Mouse (Mus musculus): ENCODE data around the gene Cln6. TPM values are rescaled to one million over a fixed set of nuclear protein-coding genes. Genes with fewer than 3 reads are reported as not detected.

Gene Cln6
- polyA plus RNA-seq, 1 experiment = 25.9 TPM

GRCm38 (mm10) chr9:62835705-62836446 lies 2.7 kb upstream of the Cln6 start:
- Histone ChIP-seq H3K79me2 (ENCODE audit: control insufficient read depth, insufficient read depth) (no peaks in the 10 kb centered on the region), H3K36me3 (ENCODE audit: control insufficient read depth, insufficient read depth) (no peaks in the 10 kb centered on the region), H3ac (ENCODE audit: control insufficient read depth, insufficient read length) (no peak overlapping the region), H3K4me3 (no peak overlapping the region), H3K27me3 (ENCODE audit: control insufficient read depth, insufficient read depth, insufficient read length) (no peaks in the 10 kb centered on the region), H3K4me2 (ENCODE audit: low read depth) (no peak overlapping the region)
- TF ChIP-seq MYOD1 (IDR thresholded peaks at IDR 0.05; ENCODE audit: control insufficient read depth in 1 of 3, insufficient read length in 2 of 3, low read depth in 2 of 3) (no peak), E2F4 (IDR thresholded peaks at IDR 0.05; ENCODE audit: insufficient read depth) (no peak), REST (IDR thresholded peaks at IDR 0.05; ENCODE audit: insufficient read depth, insufficient read length) (no peak), TCF12 (IDR thresholded peaks at IDR 0.05; ENCODE audit: insufficient read depth, poor library complexity, severe bottlenecking) (no peak), MAX (IDR thresholded peaks at IDR 0.05; ENCODE audit: low read depth) (no peak), USF1 (IDR thresholded peaks at IDR 0.05; ENCODE audit: low read depth) (no peak), MYOG (IDR thresholded peaks at IDR 0.05; ENCODE audit: control insufficient read depth in 1 of 3, insufficient read depth in 1 of 3, insufficient read length in 2 of 3, low read depth in 2 of 3) (no peak), CEBPB (IDR thresholded peaks at IDR 0.05; ENCODE audit: insufficient read depth, poor library complexity, severe bottlenecking) (no peak), SRF (IDR thresholded peaks at IDR 0.05; ENCODE audit: control insufficient read depth, insufficient read length, low read depth) (no peak), POLR2A (IDR thresholded peaks at IDR 0.05; ENCODE audit: insufficient read length, low read depth) (no peak), TCF3 (IDR thresholded peaks at IDR 0.05; ENCODE audit: insufficient read length, low read depth) (no peak), POLR2AphosphoS2 (IDR thresholded peaks at IDR 0.05; ENCODE audit: insufficient read length, low read depth) (no peak)

DNA sequence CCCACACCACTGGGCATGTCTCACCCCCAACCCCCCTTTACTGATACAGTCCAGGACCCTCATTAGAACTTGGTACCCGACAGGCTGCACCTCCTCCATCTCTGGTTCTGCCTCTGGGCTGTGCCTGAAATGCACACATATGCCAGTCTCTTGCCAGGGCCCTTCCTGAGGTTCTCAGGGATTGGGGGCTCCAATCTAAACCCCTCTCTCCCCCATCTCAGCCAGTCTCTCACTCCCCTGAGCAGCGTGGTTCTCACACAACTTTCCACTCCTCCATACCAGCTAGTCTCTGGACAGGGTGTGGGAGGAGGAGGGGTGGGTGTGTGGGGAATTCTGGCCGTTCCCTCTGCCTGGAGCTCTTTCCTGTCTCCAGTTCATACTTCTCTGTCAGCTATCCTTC lies 974 bp upstream of the Cln6 start:
- TF ChIP-seq REST (IDR thresholded peaks at IDR 0.05; ENCODE audit: insufficient read depth, insufficient read length) (no peak), POLR2A (IDR thresholded peaks at IDR 0.05; ENCODE audit: insufficient read length, low read depth) (no peak), MYOG (IDR thresholded peaks at IDR 0.05; ENCODE audit: control insufficient read depth in 1 of 3, insufficient read depth in 1 of 3, insufficient read length in 2 of 3, low read depth in 2 of 3) (no peak), MAX (IDR thresholded peaks at IDR 0.05; ENCODE audit: low read depth) (no peak), E2F4 (IDR thresholded peaks at IDR 0.05; ENCODE audit: insufficient read depth) (no peak), TCF12 (IDR thresholded peaks at IDR 0.05; ENCODE audit: insufficient read depth, poor library complexity, severe bottlenecking) (no peak), MYOD1 (IDR thresholded peaks at IDR 0.05; ENCODE audit: control insufficient read depth in 1 of 3, insufficient read length in 2 of 3, low read depth in 2 of 3) (no peak), SRF (IDR thresholded peaks at IDR 0.05; ENCODE audit: control insufficient read depth, insufficient read length, low read depth) (no peak), CEBPB (IDR thresholded peaks at IDR 0.05; ENCODE audit: insufficient read depth, poor library complexity, severe bottlenecking) (no peak)
- Histone ChIP-seq H3K27me3 (ENCODE audit: control insufficient read depth, insufficient read depth, insufficient read length) (no peaks in the 10 kb centered on the region), H3K36me3 (ENCODE audit: control insufficient read depth, insufficient read depth) (no peaks in the 10 kb centered on the region), H3K4me3 (peak overlapping the region; percentile 35), H3K79me2 (ENCODE audit: control insufficient read depth, insufficient read depth) (no peaks in the 10 kb centered on the region), H3K4me2 (ENCODE audit: low read depth) (peak overlapping the region; percentile 73), H3ac (ENCODE audit: control insufficient read depth, insufficient read length) (no peak overlapping the region)

GRCm38 (mm10) chr9:62838146-62838505 lies 459 bp upstream of the Cln6 start:
- no peaks in the 10 kb centered on the region for H3K27me3 ChIP-seq (ENCODE audit: control insufficient read depth, insufficient read depth, insufficient read length)
- peak overlapping the region; percentile 76 for H3ac ChIP-seq (ENCODE audit: control insufficient read depth, insufficient read length)
- TF ChIP-seq MYOD1 (IDR thresholded peaks at IDR 0.05; ENCODE audit: control insufficient read depth in 1 of 3, insufficient read length in 2 of 3, low read depth in 2 of 3) (no peak), USF1 (IDR thresholded peaks at IDR 0.05; ENCODE audit: low read depth) (no peak), POLR2AphosphoS2 (IDR thresholded peaks at IDR 0.05; ENCODE audit: insufficient read length, low read depth) (no peak), POLR2A (IDR thresholded peaks at IDR 0.05; ENCODE audit: insufficient read length, low read depth) (no peak), TCF12 (IDR thresholded peaks at IDR 0.05; ENCODE audit: insufficient read depth, poor library complexity, severe bottlenecking) (no peak), MAX (IDR thresholded peaks at IDR 0.05; ENCODE audit: low read depth) (no peak), TCF3 (IDR thresholded peaks at IDR 0.05; ENCODE audit: insufficient read length, low read depth) (no peak), REST (IDR thresholded peaks at IDR 0.05; ENCODE audit: insufficient read depth, insufficient read length) (no peak), SRF (IDR thresholded peaks at IDR 0.05; ENCODE audit: control insufficient read depth, insufficient read length, low read depth) (no peak), E2F4 (IDR thresholded peaks at IDR 0.05; ENCODE audit: insufficient read depth) (no peak), MYOG (IDR thresholded peaks at IDR 0.05; ENCODE audit: control insufficient read depth in 1 of 3, insufficient read depth in 1 of 3, insufficient read length in 2 of 3, low read depth in 2 of 3) (no peak), CEBPB (IDR thresholded peaks at IDR 0.05; ENCODE audit: insufficient read depth, poor library complexity, severe bottlenecking) (no peak)
- peak overlapping the region; percentile 35 for H3K4me3 ChIP-seq
- H3K79me2 ChIP-seq (ENCODE audit: control insufficient read depth, insufficient read depth) = no peaks in the 10 kb centered on the region
- no peaks in the 10 kb centered on the region for H3K36me3 ChIP-seq (ENCODE audit: control insufficient read depth, insufficient read depth)
- H3K4me2 ChIP-seq (ENCODE audit: low read depth) = peak overlapping the region; percentile 73

DNA sequence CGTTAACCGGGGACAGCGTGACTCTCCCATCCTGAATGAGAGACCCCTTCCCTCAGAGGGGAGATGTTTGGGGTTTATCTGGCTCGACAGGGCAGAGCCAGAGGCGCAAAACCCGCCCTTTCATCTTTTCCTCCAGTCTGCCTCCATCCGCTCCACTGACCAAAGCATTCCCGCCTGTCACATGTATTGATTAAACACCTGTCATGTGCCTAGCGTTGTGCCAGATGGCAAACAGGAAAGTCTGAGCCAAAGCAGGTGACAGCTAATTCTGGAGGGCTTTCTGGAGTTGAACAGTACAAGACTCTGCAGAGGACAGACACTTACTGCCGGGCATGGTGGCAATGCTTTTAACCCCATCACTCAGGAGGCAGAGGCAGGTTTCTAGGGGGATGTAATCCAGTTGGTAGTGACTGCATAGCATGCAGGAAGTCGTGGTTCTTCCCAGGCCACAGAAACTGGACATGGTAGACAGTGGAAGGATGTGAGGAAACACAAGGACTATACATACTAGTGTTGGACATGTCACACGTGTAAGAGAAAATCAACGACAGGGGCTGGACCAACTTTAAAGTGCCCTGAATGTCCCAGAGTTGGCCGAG lies 686 bp downstream of the Cln6 start:
- TF ChIP-seq TCF3 (IDR thresholded peaks at IDR 0.05; ENCODE audit: insufficient read length, low read depth) (no peak), POLR2A (IDR thresholded peaks at IDR 0.05; ENCODE audit: insufficient read length, low read depth) (no peak), USF1 (IDR thresholded peaks at IDR 0.05; ENCODE audit: low read depth) (no peak), SRF (IDR thresholded peaks at IDR 0.05; ENCODE audit: control insufficient read depth, insufficient read length, low read depth) (no peak), MYOG (IDR thresholded peaks at IDR 0.05; ENCODE audit: control insufficient read depth in 1 of 3, insufficient read depth in 1 of 3, insufficient read length in 2 of 3, low read depth in 2 of 3) (peak in 2 of 3 experiments; percentile 7 to 22), POLR2AphosphoS2 (IDR thresholded peaks at IDR 0.05; ENCODE audit: insufficient read length, low read depth) (no peak), MAX (IDR thresholded peaks at IDR 0.05; ENCODE audit: low read depth) (no peak), CEBPB (IDR thresholded peaks at IDR 0.05; ENCODE audit: insufficient read depth, poor library complexity, severe bottlenecking) (no peak), REST (IDR thresholded peaks at IDR 0.05; ENCODE audit: insufficient read depth, insufficient read length) (no peak), TCF12 (IDR thresholded peaks at IDR 0.05; ENCODE audit: insufficient read depth, poor library complexity, severe bottlenecking) (no peak), E2F4 (IDR thresholded peaks at IDR 0.05; ENCODE audit: insufficient read depth) (no peak), MYOD1 (IDR thresholded peaks at IDR 0.05; ENCODE audit: control insufficient read depth in 1 of 3, insufficient read length in 2 of 3, low read depth in 2 of 3) (peak in 1 of 3 experiments; percentile 46)
- no peaks in the 10 kb centered on the region for H3K27me3 ChIP-seq (ENCODE audit: control insufficient read depth, insufficient read depth, insufficient read length)

More for the DNA sequence above, 686 bp downstream of the Cln6 start:
- no peaks in the 10 kb centered on the region for H3K36me3 ChIP-seq (ENCODE audit: control insufficient read depth, insufficient read depth)
- H3ac ChIP-seq (ENCODE audit: control insufficient read depth, insufficient read length) = peak overlapping the region; percentile 76
- peak overlapping the region; percentile 35 for H3K4me3 ChIP-seq
- H3K4me2 ChIP-seq (ENCODE audit: low read depth) = peak overlapping the region; percentile 87
- H3K79me2 ChIP-seq (ENCODE audit: control insufficient read depth, insufficient read depth) = no peaks in the 10 kb centered on the region

Measured in myocyte (in vitro differentiated cells).